Mouse (Mus musculus) kidney, adult 2 months (tissue): Measurements from ENCODE around the gene Mrpl34.

ENCODE experiments used
- CTCF ChIP-seq: fragments of 200-500 bp; conservative IDR thresholded peaks from 2 replicates; pipeline ENCODE4 v1.5.1; 2011; ENCODE audit warnings: low read depth, mild to moderate bottlenecking, control low read depth, low read length, moderate library complexity, mixed read lengths; ENCODE audit not compliant: insufficient read depth, insufficient read length
- POLR2A ChIP-seq: fragments of 200-500 bp; IDR thresholded peaks from one replicate; pipeline ENCODE4 v1.6.1; 2011; ENCODE audit warnings: low read depth, low read length, control low read depth

DNA sequence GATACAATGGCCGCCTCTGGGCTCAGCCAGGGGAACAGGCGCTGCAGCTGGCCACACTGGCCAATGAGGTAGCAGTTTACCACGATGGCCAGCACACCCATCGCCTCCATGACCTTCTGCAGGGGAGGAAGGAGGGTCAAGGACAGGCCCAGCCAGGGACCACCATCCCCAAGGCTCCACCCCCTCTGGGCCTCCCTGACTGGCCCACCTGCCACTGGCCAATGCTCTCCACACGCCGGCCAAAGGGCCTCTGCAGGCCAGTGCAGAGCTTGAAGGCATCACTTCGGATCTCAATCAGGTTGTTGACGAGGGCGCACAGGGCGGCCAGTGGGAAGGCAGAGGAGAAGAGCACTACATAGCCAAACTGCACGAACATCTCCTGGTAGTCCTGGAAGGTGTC, 14.2 kb downstream of the Mrpl34 start:
- TF ChIP-seq CTCF (no peak), POLR2A (no peak)
